Mouse (Mus musculus) thymus, adult 2 months (tissue): ENCODE data around the gene Pnkp.

ENCODE experiments used
- CTCF ChIP-seq: fragments of 200-500 bp; IDR thresholded peaks from 2 replicates; pipeline ENCODE4 v1.5.1; 2012; ENCODE audit warnings: mild to moderate bottlenecking, control low read depth, low read length, moderate library complexity, borderline replicate concordance; ENCODE audit not compliant: control insufficient read depth, poor library complexity, insufficient read depth; ENCODE audit errors: extremely low read depth
- POLR2A ChIP-seq: fragments of 200-500 bp; IDR thresholded peaks from 2 replicates; pipeline ENCODE4 v1.6.1; 2012; ENCODE audit warnings: mild to moderate bottlenecking, low read length, control low read depth, moderate library complexity; ENCODE audit not compliant: control insufficient read depth, poor library complexity, insufficient read depth; ENCODE audit errors: extremely low read depth

GRCm38 (mm10) chr7:44900632-44901031, 43.7 kb downstream of the Pnkp start:
- no peak for TF ChIP-seq CTCF
- no peak for TF ChIP-seq POLR2A
